Mouse (Mus musculus): ENCODE measurements around the gene Cog5. TPM values are rescaled to one million over a fixed set of nuclear protein-coding genes. Genes with fewer than 3 reads are reported as not detected.
A peak's percentile ranks its signal among the peaks of the same experiment; 100 is the strongest.

Gene Cog5
- polyA plus RNA-seq, 1 experiment from 2014 or later: 35.6 TPM

GRCm38 (mm10) chr12:31693278-31693677 is 38.6 kb downstream of the Cog5 start:
- Histone ChIP-seq H3K9ac (replicated peaks; ENCODE audit: low read length) (no peak overlapping the region), H3K27ac (replicated peaks; ENCODE audit: low read depth, low read length) (no peak overlapping the region), H3K4me1 (ENCODE audit: control insufficient read depth, insufficient read depth, low read length) (no peaks in the 10 kb centered on the region), H3K4me3 (replicated peaks; ENCODE audit: low read depth, low read length) (no peak overlapping the region), H3K36me3 (ENCODE audit: control insufficient read depth, insufficient read depth, low read length) (no peaks in the 10 kb centered on the region), H3K4me2 (ENCODE audit: low read length) (no peak overlapping the region), H3K27me3 (ENCODE audit: control insufficient read depth, insufficient read depth, low read length) (no peaks in the 10 kb centered on the region), H3K9me3 (ENCODE audit: control insufficient read depth, low read length) (no peaks in the 10 kb centered on the region)
- ATAC-seq (ENCODE audit: low FRiP score, low TSS enrichment) (no peak), DNase-seq (no peak)
- 88% methylated on average over 1 of the region's 1 CpGs for WGBS

DNA sequence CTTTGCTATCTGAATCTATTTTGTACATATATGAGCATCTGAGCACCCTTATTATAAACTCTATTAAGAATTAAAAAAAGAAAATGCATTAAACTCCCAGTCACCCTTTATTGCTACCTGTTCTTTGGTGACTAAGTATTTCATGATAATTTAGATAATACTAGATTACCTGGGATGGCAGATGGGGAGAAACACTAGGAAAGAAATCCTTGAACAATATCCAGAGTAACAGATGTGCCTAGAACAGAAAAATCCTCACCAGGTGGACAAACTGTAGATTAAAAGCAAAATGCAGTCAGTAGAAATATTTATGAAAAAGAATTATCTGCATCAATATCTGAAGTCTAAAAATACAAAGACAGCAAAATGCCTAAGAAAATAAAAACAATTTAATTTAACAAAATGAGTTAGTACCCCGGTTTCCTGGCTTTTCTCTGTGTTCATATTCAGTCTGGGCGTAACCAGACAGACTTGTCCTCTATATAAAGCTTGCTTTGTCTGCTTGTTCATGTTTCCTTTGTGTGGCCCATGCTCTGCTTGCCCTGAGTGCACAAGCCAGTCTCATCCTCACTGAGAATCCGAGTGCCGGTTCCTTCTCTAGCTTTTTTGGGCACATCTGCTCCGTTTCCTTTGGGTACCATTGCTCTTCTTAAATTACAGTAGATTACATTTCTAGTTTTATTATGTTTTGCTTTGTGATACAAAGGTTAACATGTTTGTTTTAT is 46.1 kb downstream of the Cog5 start:
- WGBS: 60% methylated on average over 5 of the region's 5 CpGs
- no peak overlapping the region for H3K4me3 ChIP-seq (replicated peaks; ENCODE audit: low read depth, low read length)
- ATAC-seq (ENCODE audit: low FRiP score, low TSS enrichment) (no peak), DNase-seq (peak; percentile 21)
- H3K9ac ChIP-seq (replicated peaks; ENCODE audit: low read length): no peak overlapping the region
- H3K4me1 ChIP-seq (ENCODE audit: control insufficient read depth, insufficient read depth, low read length): no peaks in the 10 kb centered on the region
- H3K4me2 ChIP-seq (ENCODE audit: low read length): no peak overlapping the region
- no peaks in the 10 kb centered on the region for H3K27me3 ChIP-seq (ENCODE audit: control insufficient read depth, insufficient read depth, low read length)
- no peak overlapping the region for H3K27ac ChIP-seq (replicated peaks; ENCODE audit: low read depth, low read length)
- H3K9me3 ChIP-seq (ENCODE audit: control insufficient read depth, low read length): no peaks in the 10 kb centered on the region
- H3K36me3 ChIP-seq (ENCODE audit: control insufficient read depth, insufficient read depth, low read length): no peaks in the 10 kb centered on the region

GRCm38 (mm10) chr12:31701411-31701810 is 46.7 kb downstream of the Cog5 start:
- no peaks in the 10 kb centered on the region for H3K9me3 ChIP-seq (ENCODE audit: control insufficient read depth, low read length)
- no peaks in the 10 kb centered on the region for H3K27me3 ChIP-seq (ENCODE audit: control insufficient read depth, insufficient read depth, low read length)
- ATAC-seq (ENCODE audit: low FRiP score, low TSS enrichment): no peak
- no peaks in the 10 kb centered on the region for H3K4me1 ChIP-seq (ENCODE audit: control insufficient read depth, insufficient read depth, low read length)
- no peak for DNase-seq
- no peak overlapping the region for H3K4me2 ChIP-seq (ENCODE audit: low read length)
- H3K27ac ChIP-seq (replicated peaks; ENCODE audit: low read depth, low read length): no peak overlapping the region
- H3K4me3 ChIP-seq (replicated peaks; ENCODE audit: low read depth, low read length): no peak overlapping the region
- no peak overlapping the region for H3K9ac ChIP-seq (replicated peaks; ENCODE audit: low read length)
- 85% methylated on average over 5 of the region's 5 CpGs for WGBS
- no peaks in the 10 kb centered on the region for H3K36me3 ChIP-seq (ENCODE audit: control insufficient read depth, insufficient read depth, low read length)

DNA sequence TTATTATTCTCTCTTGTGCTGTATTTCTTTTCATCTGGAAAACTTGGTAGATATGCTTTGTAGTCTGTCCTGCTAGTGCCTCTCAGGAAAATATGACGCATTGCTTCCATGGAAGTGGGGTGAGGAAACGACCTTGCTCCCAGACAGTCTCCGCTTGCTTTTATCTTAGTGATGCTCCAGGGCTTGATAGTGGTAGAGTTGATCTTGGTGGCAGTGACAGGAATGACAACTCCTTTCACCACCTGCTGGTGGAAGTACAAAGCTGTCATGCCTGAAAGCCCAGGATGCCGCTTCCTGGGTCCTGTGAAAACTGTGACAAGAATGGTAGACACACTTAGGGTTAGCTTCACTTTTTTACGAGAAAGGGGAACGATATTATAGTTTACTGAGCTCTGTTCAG is 49.2 kb downstream of the Cog5 start:
- no peak overlapping the region for H3K9ac ChIP-seq (replicated peaks; ENCODE audit: low read length)
- H3K36me3 ChIP-seq (ENCODE audit: control insufficient read depth, insufficient read depth, low read length): no peaks in the 10 kb centered on the region
- no peaks in the 10 kb centered on the region for H3K4me1 ChIP-seq (ENCODE audit: control insufficient read depth, insufficient read depth, low read length)
- H3K9me3 ChIP-seq (ENCODE audit: control insufficient read depth, low read length): no peaks in the 10 kb centered on the region
- no peaks in the 10 kb centered on the region for H3K27me3 ChIP-seq (ENCODE audit: control insufficient read depth, insufficient read depth, low read length)
- no peak overlapping the region for H3K4me3 ChIP-seq (replicated peaks; ENCODE audit: low read depth, low read length)
- 61% methylated on average over 6 of the region's 6 CpGs for WGBS
- DNase-seq (peak; percentile 11), ATAC-seq (ENCODE audit: low FRiP score, low TSS enrichment) (no peak)
- H3K4me2 ChIP-seq (ENCODE audit: low read length): no peak overlapping the region
- no peak overlapping the region for H3K27ac ChIP-seq (replicated peaks; ENCODE audit: low read depth, low read length)

GRCm38 (mm10) chr12:31706168-31706567 is 51.5 kb downstream of the Cog5 start:
- peaks cover 12% of the 10 kb centered on the region; the same call in 1 of the 2 replicates for H3K4me1 ChIP-seq (ENCODE audit: control insufficient read depth, insufficient read depth, low read length)
- H3K4me3 ChIP-seq (replicated peaks; ENCODE audit: low read depth, low read length): no peak overlapping the region
- no peaks in the 10 kb centered on the region for H3K36me3 ChIP-seq (ENCODE audit: control insufficient read depth, insufficient read depth, low read length)
- H3K4me2 ChIP-seq (ENCODE audit: low read length): no peak overlapping the region
- no peaks in the 10 kb centered on the region for H3K27me3 ChIP-seq (ENCODE audit: control insufficient read depth, insufficient read depth, low read length)
- no peak overlapping the region for H3K9ac ChIP-seq (replicated peaks; ENCODE audit: low read length)
- no peaks in the 10 kb centered on the region for H3K9me3 ChIP-seq (ENCODE audit: control insufficient read depth, low read length)
- WGBS: 62% methylated on average over 2 of the region's 2 CpGs
- ATAC-seq (ENCODE audit: low FRiP score, low TSS enrichment): no peak
- H3K27ac ChIP-seq (replicated peaks; ENCODE audit: low read depth, low read length): no peak overlapping the region
- no peak for DNase-seq

DNA sequence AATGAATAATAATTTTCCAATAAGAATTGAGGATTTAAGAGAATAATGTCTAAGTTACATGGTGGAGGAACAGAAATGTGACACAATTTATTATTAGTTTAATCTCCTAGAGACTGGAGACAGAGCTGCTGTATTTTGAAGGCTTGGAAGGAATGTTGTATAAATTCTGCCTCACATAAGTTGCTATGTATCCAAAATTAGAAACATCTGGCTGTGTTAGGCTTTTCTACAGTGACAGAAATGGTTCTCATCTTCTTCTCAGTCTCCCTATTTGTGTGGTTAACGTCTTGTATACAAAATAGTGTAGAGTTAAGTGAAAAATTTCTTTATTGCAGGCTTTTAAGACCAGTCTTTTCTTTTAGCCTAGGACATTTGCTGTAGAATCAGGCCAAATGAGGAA is 52.9 kb downstream of the Cog5 start:
- peaks cover 12% of the 10 kb centered on the region; the same call in 1 of the 2 replicates for H3K4me1 ChIP-seq (ENCODE audit: control insufficient read depth, insufficient read depth, low read length)
- DNase-seq (no peak), ATAC-seq (ENCODE audit: low FRiP score, low TSS enrichment) (no peak)
- no peak overlapping the region for H3K4me2 ChIP-seq (ENCODE audit: low read length)
- no peaks in the 10 kb centered on the region for H3K27me3 ChIP-seq (ENCODE audit: control insufficient read depth, insufficient read depth, low read length)
- no peak overlapping the region for H3K27ac ChIP-seq (replicated peaks; ENCODE audit: low read depth, low read length)
- WGBS: 83% methylated on average over 1 of the region's 1 CpGs
- no peak overlapping the region for H3K4me3 ChIP-seq (replicated peaks; ENCODE audit: low read depth, low read length)
- no peaks in the 10 kb centered on the region for H3K9me3 ChIP-seq (ENCODE audit: control insufficient read depth, low read length)
- H3K9ac ChIP-seq (replicated peaks; ENCODE audit: low read length): no peak overlapping the region
- H3K36me3 ChIP-seq (ENCODE audit: control insufficient read depth, insufficient read depth, low read length): no peaks in the 10 kb centered on the region

DNA sequence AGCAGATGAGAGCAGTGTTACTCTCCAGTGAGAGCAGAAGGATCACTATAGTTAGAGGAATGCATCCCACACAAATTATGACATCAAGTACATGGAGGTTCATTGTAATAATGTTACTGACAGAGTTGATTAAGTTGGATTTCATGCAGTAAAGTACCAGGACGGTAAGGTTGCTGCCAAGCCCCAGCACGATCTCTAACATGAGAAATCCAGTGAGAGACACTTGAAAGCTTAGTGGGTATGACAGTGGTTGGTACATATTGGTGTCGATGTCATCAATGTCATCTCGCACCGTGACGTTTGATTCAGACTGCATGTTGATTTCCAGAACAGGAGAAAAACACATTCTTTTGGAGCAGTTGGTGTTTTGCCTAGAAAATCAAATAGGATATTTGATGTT is 55.0 kb downstream of the Cog5 start:
- Histone ChIP-seq H3K4me3 (replicated peaks; ENCODE audit: low read depth, low read length) (peak overlapping the region; percentile 19), H3K36me3 (ENCODE audit: control insufficient read depth, insufficient read depth, low read length) (no peaks in the 10 kb centered on the region), H3K9me3 (ENCODE audit: control insufficient read depth, low read length) (no peaks in the 10 kb centered on the region), H3K4me1 (ENCODE audit: control insufficient read depth, insufficient read depth, low read length) (peaks cover 12% of the 10 kb centered on the region; the same call in 1 of the 2 replicates), H3K27ac (replicated peaks; ENCODE audit: low read depth, low read length) (no peak overlapping the region), H3K27me3 (ENCODE audit: control insufficient read depth, insufficient read depth, low read length) (no peaks in the 10 kb centered on the region), H3K9ac (replicated peaks; ENCODE audit: low read length) (0 out of 2 replicates have a peak overlapping the region, but pooled peaks have one; percentile 9), H3K4me2 (ENCODE audit: low read length) (peak overlapping the region; percentile 64)
- ATAC-seq (ENCODE audit: low FRiP score, low TSS enrichment) (no peak), DNase-seq (peak; percentile 17)
- WGBS: 52% methylated on average over 6 of the region's 6 CpGs

DNA sequence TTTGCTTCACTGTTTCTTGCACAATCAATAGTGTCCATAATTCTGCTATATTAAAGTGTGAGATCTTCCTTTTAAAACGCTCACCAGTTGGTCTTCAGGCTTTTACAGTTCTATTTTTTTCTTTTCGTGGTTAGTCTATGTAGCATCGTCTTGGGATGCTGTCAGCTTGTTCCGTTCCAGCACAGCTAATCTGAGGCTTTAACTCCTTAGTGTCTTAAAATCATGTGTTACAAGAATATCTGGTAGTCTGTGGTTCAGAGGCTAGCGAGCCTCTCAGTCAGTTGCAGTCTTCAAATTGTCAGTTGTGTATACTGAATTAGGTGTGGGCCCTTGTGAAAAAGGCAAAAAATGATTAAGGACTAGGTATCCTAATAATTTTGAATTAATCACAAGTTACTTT is 57.6 kb downstream of the Cog5 start:
- H3K27me3 ChIP-seq (ENCODE audit: control insufficient read depth, insufficient read depth, low read length): no peaks in the 10 kb centered on the region
- DNase-seq: peak; percentile 73
- H3K4me1 ChIP-seq (ENCODE audit: control insufficient read depth, insufficient read depth, low read length): peaks cover 12% of the 10 kb centered on the region; the same call in 1 of the 2 replicates
- peak overlapping the region; percentile 69 for H3K4me2 ChIP-seq (ENCODE audit: low read length)
- no peaks in the 10 kb centered on the region for H3K9me3 ChIP-seq (ENCODE audit: control insufficient read depth, low read length)
- H3K4me3 ChIP-seq (replicated peaks; ENCODE audit: low read depth, low read length): peak overlapping the region; percentile 48
- no peaks in the 10 kb centered on the region for H3K36me3 ChIP-seq (ENCODE audit: control insufficient read depth, insufficient read depth, low read length)
- peak overlapping the region; percentile 72 for H3K27ac ChIP-seq (replicated peaks; ENCODE audit: low read depth, low read length)
- 11% methylated on average over 5 of the region's 5 CpGs for WGBS
- H3K9ac ChIP-seq (replicated peaks; ENCODE audit: low read length): peak overlapping the region; percentile 62
- ATAC-seq (ENCODE audit: low FRiP score, low TSS enrichment): peak; percentile 46; the same call in 1 of the 2 replicates

- WGBS: 56% methylated on average over 4 of the region's 4 CpGs
- peak; percentile 72 for DNase-seq
- ATAC-seq (ENCODE audit: low FRiP score, low TSS enrichment): no peak
- no peaks in the 10 kb centered on the region for H3K36me3 ChIP-seq (ENCODE audit: control insufficient read depth, insufficient read depth, low read length)
- H3K4me2 ChIP-seq (ENCODE audit: low read length): peak overlapping the region; percentile 69
- H3K27ac ChIP-seq (replicated peaks; ENCODE audit: low read depth, low read length): no peak overlapping the region
- no peak overlapping the region; the same call in 1 of the 2 replicates for H3K9ac ChIP-seq (replicated peaks; ENCODE audit: low read length)
- no peaks in the 10 kb centered on the region for H3K27me3 ChIP-seq (ENCODE audit: control insufficient read depth, insufficient read depth, low read length)
- peaks cover 12% of the 10 kb centered on the region; the same call in 1 of the 2 replicates for H3K4me1 ChIP-seq (ENCODE audit: control insufficient read depth, insufficient read depth, low read length)
- no peaks in the 10 kb centered on the region for H3K9me3 ChIP-seq (ENCODE audit: control insufficient read depth, low read length)
- peak overlapping the region; percentile 48 for H3K4me3 ChIP-seq (replicated peaks; ENCODE audit: low read depth, low read length)
Measured at GRCm38 (mm10) chr12:31712727-31713126, 58.1 kb downstream of the Cog5 start.
